Mouse (Mus musculus): Measurements from ENCODE around the gene Gm21885. TPM values are rescaled to one million over a fixed set of nuclear protein-coding genes. Genes with fewer than 3 reads are reported as not detected.

The Gm21885 gene
- total RNA-seq, 2 experiments from 2014 or later = not detected

Other genes starting within 250 kb of the Gm21885 start
- gene Tob1, start 70.4 kb upstream of the Gm21885 start, total RNA-seq (2014; fragmentation: Nextera tagmentation) = 5.1 and 8.7 TPM in 2 replicates
- gene Tob1, start 70.4 kb upstream of the Gm21885 start, total RNA-seq (2017) = 4.4 and 7.8 TPM in 2 replicates
- 0.61 and 0.87 TPM in 2 replicates for gene Wfikkn2, start 35.9 kb upstream of the Gm21885 start, total RNA-seq (2014; fragmentation: Nextera tagmentation)
- 0.50 TPM in 1 of 2 replicates, not detected in the other for gene Wfikkn2, start 35.9 kb upstream of the Gm21885 start, total RNA-seq (2017)
- gene Luc7l3, start 40.1 kb downstream of the Gm21885 start, total RNA-seq (2014; fragmentation: Nextera tagmentation) = 184 and 223 TPM in 2 replicates
- gene Luc7l3, start 40.1 kb downstream of the Gm21885 start, total RNA-seq (2017) = 419 and 570 TPM in 2 replicates
- gene Ankrd40, start 46.1 kb downstream of the Gm21885 start, total RNA-seq (2014; fragmentation: Nextera tagmentation) = 19.9 and 20.9 TPM in 2 replicates
- gene Ankrd40, start 46.1 kb downstream of the Gm21885 start, total RNA-seq (2017) = 41.5 and 44.8 TPM in 2 replicates
- gene Abcc3, start 111.1 kb downstream of the Gm21885 start, total RNA-seq (2014; fragmentation: Nextera tagmentation) = not detected in 2 replicates
- 0.04 TPM in 1 of 2 replicates, not detected in the other for gene Abcc3, start 111.1 kb downstream of the Gm21885 start, total RNA-seq (2017)
- gene Cacna1g, start 192.3 kb downstream of the Gm21885 start, total RNA-seq (2014; fragmentation: Nextera tagmentation) = 0.35 and 1.9 TPM in 2 replicates
- 0.04 and 3.8 TPM in 2 replicates for gene Cacna1g, start 192.3 kb downstream of the Gm21885 start, total RNA-seq (2017)
- gene Spata20, start 204.3 kb downstream of the Gm21885 start, total RNA-seq (2014; fragmentation: Nextera tagmentation) = not detected in 2 replicates
- not detected in 2 replicates for gene Spata20, start 204.3 kb downstream of the Gm21885 start, total RNA-seq (2017)
- not detected in 2 replicates for gene Epn3, start 218.1 kb downstream of the Gm21885 start, total RNA-seq (2014; fragmentation: Nextera tagmentation)
- gene Epn3, start 218.1 kb downstream of the Gm21885 start, total RNA-seq (2017) = not detected in 2 replicates
- not detected in 2 replicates for gene Mycbpap, start 239.9 kb downstream of the Gm21885 start, total RNA-seq (2014; fragmentation: Nextera tagmentation)
- gene Mycbpap, start 239.9 kb downstream of the Gm21885 start, total RNA-seq (2017) = not detected in 2 replicates

Data from megakaryocyte-erythroid progenitor cell, adult 5-6 weeks (primary cell).